In genomic region chr12:84733366-84733765, GRCm38 (mm10) we compare ENCODE assay signal across 20 mouse cellular contexts. TPM values are rescaled to one million over a fixed set of nuclear protein-coding genes. Genes with fewer than 3 reads are reported as not detected.
"Had no signal": no experiment of that assay in that cellular context is flagged by ENCODE, and none has a peak within 500 bp of the region (broad histone marks: within the 10 kb centered on the region; RNA-seq: fewer than 3 reads in every experiment).

No protein-coding gene starts in this region.

- ATAC-seq: midbrain, embryonic 16.5 days had no signal

- H3K4me3 ChIP-seq: midbrain, embryonic 10.5 days; midbrain, embryonic 12.5 days; myocyte; neural tube, embryonic 13.5 days; neural tube, embryonic 15.5 days had no signal

- DNase-seq: lung, embryonic 14.5 days; lung, postnatal 10 days; lung, postnatal 4 days; midbrain, embryonic 14.5 days; retina, postnatal 1 day; right cerebral cortex, adult 18-20 months; right cerebral cortex, postnatal 25 days; right cerebral cortex, postnatal 4 days; spleen, adult 18-20 months; thymus, adult 18-20 months; thymus, postnatal 14 days; thymus, postnatal 36 days had no signal

- H3K27ac ChIP-seq: midbrain, embryonic 10.5 days; midbrain, embryonic 12.5 days; neural tube, embryonic 13.5 days; neural tube, embryonic 15.5 days had no signal

RNA-seq across cellular contexts. Expression of gene Syndig1l, which starts 34.7 kb away (rescaled TPM):
- total RNA-seq: megakaryocyte, adult 5-6 weeks; megakaryocyte-erythroid progenitor cell, adult 5-6 weeks had no signal
